In the genomic region with DNA sequence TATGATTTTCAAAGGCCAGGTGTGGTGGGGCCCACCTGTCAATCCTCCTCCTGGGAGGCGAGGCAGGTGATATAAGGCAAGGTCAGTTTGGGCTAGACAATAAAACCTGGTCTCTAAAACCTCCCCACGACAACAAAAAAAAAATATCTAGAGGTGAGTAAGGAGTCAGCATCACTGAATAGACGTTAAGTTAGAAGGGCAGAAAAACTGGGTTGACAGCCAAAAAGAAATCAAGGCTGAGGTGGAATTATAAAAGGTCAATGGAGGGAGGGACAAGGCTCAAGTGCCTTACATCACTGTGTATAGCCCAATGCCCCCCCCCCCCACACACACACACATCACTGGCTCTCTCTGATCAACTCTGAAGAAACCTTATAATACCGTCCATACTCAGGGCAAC, we compare ENCODE assay signal across 8 mouse cellular contexts. TPM values are rescaled to one million over a fixed set of nuclear protein-coding genes. Genes with fewer than 3 reads are reported as not detected.
DNase-seq lines count a peak whose midpoint lies in the region; ATAC-seq lines count a peak whose summit lies in the region.

No protein-coding gene starts in this region.

- 24% methylated on average over 4 of the region's 4 CpGs for WGBS in kidney, embryonic 15.5 days
- 26% methylated on average over 4 of the region's 4 CpGs for WGBS in embryonic facial prominence, embryonic 10.5 days
- WGBS in hindbrain, embryonic 15.5 days = 35% methylated on average over 4 of the region's 4 CpGs
- WGBS in midbrain, embryonic 16.5 days = 27% methylated on average over 4 of the region's 4 CpGs

- peak overlapping the region; percentile 73 for H3K4me2 ChIP-seq in kidney, embryonic 15.5 days
- peak overlapping the region; percentile 86 for H3K4me2 ChIP-seq in hindbrain, embryonic 15.5 days
- H3K4me2 ChIP-seq in midbrain, embryonic 16.5 days (ENCODE audit: low read length) = peak overlapping the region; percentile 66

- H3K27ac ChIP-seq in kidney, embryonic 15.5 days = peak overlapping the region; percentile 98; the same call in 1 of the 2 replicates
- peak overlapping the region; percentile 86 for H3K27ac ChIP-seq in embryonic facial prominence, embryonic 10.5 days (replicated peaks)
- H3K27ac ChIP-seq in hindbrain, embryonic 15.5 days (replicated peaks) = peak overlapping the region; percentile 99
- peak overlapping the region; percentile 95; the same call in 1 of the 2 replicates for H3K27ac ChIP-seq in midbrain, embryonic 16.5 days (ENCODE audit: low read length)

- H3K27me3 ChIP-seq in kidney, embryonic 15.5 days = no peaks in the 10 kb centered on the region
- H3K27me3 ChIP-seq in embryonic facial prominence, embryonic 10.5 days (replicated peaks; ENCODE audit: low read depth, poor library complexity, severe bottlenecking) = no peaks in the 10 kb centered on the region
- H3K27me3 ChIP-seq in hindbrain, embryonic 15.5 days = no peaks in the 10 kb centered on the region
- no peaks in the 10 kb centered on the region for H3K27me3 ChIP-seq in midbrain, embryonic 16.5 days (ENCODE audit: control insufficient read depth, insufficient read depth, low read depth, low read length)

- ATAC-seq in kidney, embryonic 15.5 days (replicated peaks; ENCODE audit: low FRiP score) = no peak
- no peak for ATAC-seq in hindbrain, embryonic 15.5 days (ENCODE audit: low FRiP score, low read depth)
- 0 out of 2 replicates have a peak, but pooled peaks have one; percentile 23 for ATAC-seq in midbrain, embryonic 16.5 days

- H3K9ac ChIP-seq in kidney, embryonic 15.5 days = peak overlapping the region; percentile 77
- H3K9ac ChIP-seq in hindbrain, embryonic 15.5 days = peak overlapping the region; percentile 86
- H3K9ac ChIP-seq in midbrain, embryonic 16.5 days (ENCODE audit: low read depth, low read length) = peak overlapping the region; percentile 82

- H3K9me3 ChIP-seq in kidney, embryonic 15.5 days (replicated peaks) = no peaks in the 10 kb centered on the region
- no peaks in the 10 kb centered on the region for H3K9me3 ChIP-seq in embryonic facial prominence, embryonic 10.5 days
- no peaks in the 10 kb centered on the region for H3K9me3 ChIP-seq in hindbrain, embryonic 15.5 days
- no peaks in the 10 kb centered on the region for H3K9me3 ChIP-seq in midbrain, embryonic 16.5 days (replicated peaks; ENCODE audit: control insufficient read depth, low read length, poor library complexity, severe bottlenecking)

- no peak for DNase-seq in kidney, postnatal 36 days
- no peak for DNase-seq in embryonic facial prominence, embryonic 10.5 days (ENCODE audit: low spot score)
- DNase-seq in left cerebral cortex, adult 9 months (ENCODE audit: low spot score in 2 of 2) = no peak
- no peak for DNase-seq in cerebellum, postnatal 25 days
- DNase-seq in thymus, postnatal 0 days (ENCODE audit: low spot score) = no peak

- H3K4me1 ChIP-seq in kidney, embryonic 15.5 days = peaks cover 18% of the 10 kb centered on the region
- H3K4me1 ChIP-seq in embryonic facial prominence, embryonic 10.5 days = peaks cover 22% of the 10 kb centered on the region
- H3K4me1 ChIP-seq in hindbrain, embryonic 15.5 days (replicated peaks) = peaks cover 24% of the 10 kb centered on the region
- H3K4me1 ChIP-seq in midbrain, embryonic 16.5 days (ENCODE audit: control insufficient read depth, insufficient read depth, low read length) = peaks cover 15% of the 10 kb centered on the region

- peak overlapping the region; percentile 90 for H3K4me3 ChIP-seq in kidney, embryonic 15.5 days (replicated peaks)
- peak overlapping the region; percentile 80 for H3K4me3 ChIP-seq in embryonic facial prominence, embryonic 10.5 days
- H3K4me3 ChIP-seq in hindbrain, embryonic 15.5 days = peak overlapping the region; percentile 95
- H3K4me3 ChIP-seq in midbrain, embryonic 16.5 days (ENCODE audit: low read depth, low read length) = peak overlapping the region; percentile 64

- peaks cover 41% of the 10 kb centered on the region for H3K36me3 ChIP-seq in kidney, embryonic 15.5 days
- H3K36me3 ChIP-seq in embryonic facial prominence, embryonic 10.5 days (replicated peaks) = peaks cover 44% of the 10 kb centered on the region
- peaks cover 28% of the 10 kb centered on the region for H3K36me3 ChIP-seq in hindbrain, embryonic 15.5 days
- peaks cover 15% of the 10 kb centered on the region for H3K36me3 ChIP-seq in midbrain, embryonic 16.5 days (ENCODE audit: control insufficient read depth, insufficient read depth, low read length)

RNA-seq across cellular contexts. Expression of a gene that starts 0.7 kb away (rescaled TPM):
- 240 and 253 TPM in 2 replicates for polyA plus RNA-seq in kidney, embryonic 15.5 days (2015; fragmentation: Nextera tagmentation; extraction: Ambion mirVana)
- polyA plus RNA-seq in embryonic facial prominence, embryonic 10.5 days (2016; fragmentation: Nextera tagmentation; extraction: Ambion mirVana) = 287 and 289 TPM in 2 replicates
- 211 and 212 TPM in 2 replicates for polyA plus RNA-seq in hindbrain, embryonic 15.5 days (2015; fragmentation: Nextera tagmentation; extraction: Ambion mirVana)
- 187 and 190 TPM in 2 replicates for polyA plus RNA-seq in midbrain, embryonic 16.5 days (2015; fragmentation: Nextera tagmentation; extraction: Ambion mirVana)
- 213 and 231 TPM in 2 replicates for polyA plus RNA-seq in thymus, postnatal 0 days (2015; fragmentation: Nextera tagmentation; extraction: Ambion mirVana)

RNA-seq across cellular contexts. Expression of a gene that starts 28.4 kb away (rescaled TPM):
- polyA plus RNA-seq in kidney, embryonic 15.5 days (2015; fragmentation: Nextera tagmentation; extraction: Ambion mirVana) = 4.6 and 5.6 TPM in 2 replicates
- polyA plus RNA-seq in embryonic facial prominence, embryonic 10.5 days (2016; fragmentation: Nextera tagmentation; extraction: Ambion mirVana) = 7.2 and 7.3 TPM in 2 replicates
- 8.5 and 9.1 TPM in 2 replicates for polyA plus RNA-seq in hindbrain, embryonic 15.5 days (2015; fragmentation: Nextera tagmentation; extraction: Ambion mirVana)
- polyA plus RNA-seq in midbrain, embryonic 16.5 days (2015; fragmentation: Nextera tagmentation; extraction: Ambion mirVana) = 9.2 and 11.0 TPM in 2 replicates
- polyA plus RNA-seq in thymus, postnatal 0 days (2015; fragmentation: Nextera tagmentation; extraction: Ambion mirVana) = 3.5 TPM in 2 replicates

RNA-seq across cellular contexts. Expression of a gene that starts 42.5 kb away (rescaled TPM):
- 210 and 223 TPM in 2 replicates for polyA plus RNA-seq in kidney, embryonic 15.5 days (2015; fragmentation: Nextera tagmentation; extraction: Ambion mirVana)
- 249 and 271 TPM in 2 replicates for polyA plus RNA-seq in embryonic facial prominence, embryonic 10.5 days (2016; fragmentation: Nextera tagmentation; extraction: Ambion mirVana)
- 170 TPM in 2 replicates for polyA plus RNA-seq in hindbrain, embryonic 15.5 days (2015; fragmentation: Nextera tagmentation; extraction: Ambion mirVana)
- 164 and 166 TPM in 2 replicates for polyA plus RNA-seq in midbrain, embryonic 16.5 days (2015; fragmentation: Nextera tagmentation; extraction: Ambion mirVana)
- polyA plus RNA-seq in thymus, postnatal 0 days (2015; fragmentation: Nextera tagmentation; extraction: Ambion mirVana) = 157 and 184 TPM in 2 replicates
